Mouse (Mus musculus) liver, embryonic 12.5 days (tissue): Measurements from ENCODE around the gene Etaa1. TPM values are rescaled to one million over a fixed set of nuclear protein-coding genes. Genes with fewer than 3 reads are reported as not detected.

Source experiments
- ATAC-seq: fragments of 200-750 bp; cut with Nextera tagmentation; 2 replicates; pipeline ENCODE4 v1.8.0; 2017; ENCODE audit warnings: moderate number of reproducible peaks, mild to moderate bottlenecking, moderate library complexity
- H3K27ac ChIP-seq: fragments of 300-500 bp; sonication (generic); 2 replicates; pipeline ENCODE4 v1.5.1; 2016; ENCODE audit warnings: mild to moderate bottlenecking
- H3K27me3 ChIP-seq: fragments of 300-500 bp; sonication (generic); replicated peaks from 2 replicates; pipeline ENCODE4 v1.6.1; 2016; ENCODE audit warnings: mild to moderate bottlenecking, moderate library complexity
- H3K36me3 ChIP-seq: fragments of 300-500 bp; sonication (generic); 2 replicates; pipeline ENCODE4 v1.6.1; 2016; ENCODE audit warnings: mild to moderate bottlenecking, moderate library complexity
- H3K4me1 ChIP-seq: fragments of 300-500 bp; sonication (generic); 2 replicates; pipeline ENCODE4 v1.6.1; 2016
- H3K4me2 ChIP-seq: fragments of 300-500 bp; sonication (generic); 2 replicates; pipeline ENCODE4 v1.6.1; 2016; ENCODE audit warnings: mild to moderate bottlenecking, moderate library complexity
- H3K4me3 ChIP-seq: fragments of 300-500 bp; sonication (generic); 2 replicates; pipeline ENCODE4 v1.5.1; 2016; ENCODE audit warnings: mild to moderate bottlenecking, moderate library complexity
- H3K9ac ChIP-seq: fragments of 300-500 bp; sonication (generic); 2 replicates; pipeline ENCODE4 v1.6.1; 2016; ENCODE audit warnings: mild to moderate bottlenecking, moderate library complexity
- H3K9me3 ChIP-seq: fragments of 300-500 bp; sonication (generic); replicated peaks from 2 replicates; pipeline ENCODE4 v1.6.1; 2016; ENCODE audit warnings: mild to moderate bottlenecking, moderate library complexity
- WGBS: fragments of 180-500 bp; shearing (Covaris S2); methylation state at CpG from one replicate; pipeline ENCODE4 v1.1.7; 2016; ENCODE audit not compliant: insufficient replicate concordance; 5-methylcytosine and 5-hydroxymethylcytosine counted together
- polyA plus RNA-seq: library from polyadenylated mRNA; unstranded; fragments of >200 nt; fragmentation: Nextera tagmentation; extraction: Ambion mirVana; gene quantifications from 2 replicates; pipeline ENCODE4 v1.2.1, GENCODE M21; 2016

Gene Etaa1
- polyA plus RNA-seq, result 10.2 and 10.7 TPM in 2 replicates

GRCm38 (mm10) chr11:17953231-17954134 is at the start of gene Etaa1:
Gene Etaa1, minus strand, starts transcription at chr11:17953875.
- ATAC-seq, result peak; percentile 99
- Histone ChIP-seq H3K9me3 (no peaks in the 10 kb centered on the region), H3K4me3 (peak within 1 kb of the TSS; percentile 98), H3K9ac (peak within 1 kb of the TSS; percentile 97), H3K27ac (peak within 1 kb of the TSS; percentile 97), H3K27me3 (no peaks in the 10 kb centered on the region), H3K4me1 (peaks cover 11% of the 10 kb centered on the region), H3K4me2 (peak within 1 kb of the TSS; percentile 75), H3K36me3 (peaks cover 27% of the 10 kb centered on the region)
- WGBS, result under 1% methylated on average over 66 of the region's 69 CpGs

GRCm38 (mm10) chr11:17994151-17994550 is 40.5 kb upstream of the Etaa1 start:
- H3K4me1 ChIP-seq, result no peaks in the 10 kb centered on the region
- no peak overlapping the region for H3K4me3 ChIP-seq
- no peaks in the 10 kb centered on the region for H3K36me3 ChIP-seq
- ATAC-seq, result no peak
- H3K27ac ChIP-seq, result no peak overlapping the region
- H3K27me3 ChIP-seq, result no peaks in the 10 kb centered on the region
- no peaks in the 10 kb centered on the region for H3K9me3 ChIP-seq
- no peak overlapping the region for H3K4me2 ChIP-seq
- whole genome bisulfite sequencing, result 68% methylated on average over 3 of the region's 3 CpGs
- H3K9ac ChIP-seq, result no peak overlapping the region

- 66% methylated on average over 9 of the region's 9 CpGs for WGBS
- Histone ChIP-seq H3K9me3 (no peaks in the 10 kb centered on the region), H3K9ac (no peak overlapping the region)
Observed at GRCm38 (mm10) chr11:17992311-17992710, 38.6 kb upstream of the Etaa1 start.

GRCm38 (mm10) chr11:17983331-17983730 is 29.7 kb upstream of the Etaa1 start:
- ATAC-seq, result no peak
- 58% methylated on average over 2 of the region's 2 CpGs for WGBS

More at GRCm38 (mm10) chr11:17992311-17992710, 38.6 kb upstream of the Etaa1 start:
- Histone ChIP-seq H3K27ac (no peak overlapping the region), H3K4me2 (no peak overlapping the region), H3K36me3 (no peaks in the 10 kb centered on the region), H3K4me1 (no peaks in the 10 kb centered on the region), H3K4me3 (no peak overlapping the region), H3K27me3 (no peaks in the 10 kb centered on the region)
- ATAC-seq, result no peak

GRCm38 (mm10) chr11:17981246-17981645 is 27.6 kb upstream of the Etaa1 start:
- H3K4me2 ChIP-seq, result no peak overlapping the region
- H3K27me3 ChIP-seq, result no peaks in the 10 kb centered on the region
- H3K27ac ChIP-seq, result no peak overlapping the region
- H3K9ac ChIP-seq, result no peak overlapping the region
- H3K4me1 ChIP-seq, result no peaks in the 10 kb centered on the region
- no peaks in the 10 kb centered on the region for H3K36me3 ChIP-seq
- no peak overlapping the region for H3K4me3 ChIP-seq
- H3K9me3 ChIP-seq, result no peaks in the 10 kb centered on the region
- WGBS, result 48% methylated on average over 4 of the region's 4 CpGs
- ATAC-seq, result no peak

More at GRCm38 (mm10) chr11:17983331-17983730, 29.7 kb upstream of the Etaa1 start:
- Histone ChIP-seq H3K36me3 (no peaks in the 10 kb centered on the region), H3K4me1 (no peaks in the 10 kb centered on the region), H3K9ac (no peak overlapping the region), H3K27ac (no peak overlapping the region), H3K4me2 (no peak overlapping the region), H3K9me3 (no peaks in the 10 kb centered on the region), H3K27me3 (no peaks in the 10 kb centered on the region), H3K4me3 (no peak overlapping the region)

- ATAC-seq, result no peak
- H3K27ac ChIP-seq, result no peak overlapping the region
- no peaks in the 10 kb centered on the region for H3K4me1 ChIP-seq
- no peak overlapping the region for H3K4me3 ChIP-seq
- no peak overlapping the region for H3K9ac ChIP-seq
- no peaks in the 10 kb centered on the region for H3K27me3 ChIP-seq
- H3K36me3 ChIP-seq, result no peaks in the 10 kb centered on the region
- no peaks in the 10 kb centered on the region for H3K9me3 ChIP-seq
- H3K4me2 ChIP-seq, result no peak overlapping the region
- WGBS, result 57% methylated on average over 3 of the region's 3 CpGs
Observed at GRCm38 (mm10) chr11:17975581-17975980, 21.9 kb upstream of the Etaa1 start.

- H3K4me3 ChIP-seq, result peak overlapping the region; percentile 98
- ATAC-seq, result no peak
- H3K27ac ChIP-seq, result peak overlapping the region; percentile 97
- H3K9me3 ChIP-seq, result no peaks in the 10 kb centered on the region
- peak overlapping the region; percentile 97 for H3K9ac ChIP-seq
- peaks cover 30% of the 10 kb centered on the region for H3K36me3 ChIP-seq
- H3K4me2 ChIP-seq, result peak overlapping the region; percentile 75
- no peaks in the 10 kb centered on the region for H3K27me3 ChIP-seq
- WGBS, result 5% methylated on average over 3 of the region's 3 CpGs
- peaks cover 11% of the 10 kb centered on the region for H3K4me1 ChIP-seq
Observed at GRCm38 (mm10) chr11:17952791-17953190, 884 bp downstream of the Etaa1 start.

- H3K9me3 ChIP-seq, result no peaks in the 10 kb centered on the region
- no peak for ATAC-seq
- no peak overlapping the region for H3K27ac ChIP-seq
- no peak overlapping the region for H3K4me2 ChIP-seq
- peaks cover 44% of the 10 kb centered on the region for H3K36me3 ChIP-seq
- 85% methylated on average over 3 of the region's 3 CpGs for WGBS
- H3K27me3 ChIP-seq, result no peaks in the 10 kb centered on the region
- H3K9ac ChIP-seq, result no peak overlapping the region
- peaks cover 11% of the 10 kb centered on the region for H3K4me1 ChIP-seq
- no peak overlapping the region for H3K4me3 ChIP-seq
Observed at GRCm38 (mm10) chr11:17951336-17951735, 2.3 kb downstream of the Etaa1 start.

- H3K4me2 ChIP-seq, result no peak overlapping the region
- H3K4me3 ChIP-seq, result no peak overlapping the region
- no peak overlapping the region for H3K27ac ChIP-seq
- H3K36me3 ChIP-seq, result peaks cover 27% of the 10 kb centered on the region
- no peak overlapping the region for H3K9ac ChIP-seq
- H3K4me1 ChIP-seq, result no peaks in the 10 kb centered on the region; the same call in 1 of the 2 replicates
- no peaks in the 10 kb centered on the region for H3K27me3 ChIP-seq
- H3K9me3 ChIP-seq, result no peaks in the 10 kb centered on the region
- ATAC-seq, result no peak
- WGBS, result 82% methylated on average over 1 of the region's 1 CpGs
Observed at GRCm38 (mm10) chr11:17939168-17939567, 14.5 kb downstream of the Etaa1 start.

GRCm38 (mm10) chr11:17937931-17938330 is 15.7 kb downstream of the Etaa1 start:
- Histone ChIP-seq H3K4me1 (no peaks in the 10 kb centered on the region), H3K9me3 (no peaks in the 10 kb centered on the region), H3K4me2 (no peak overlapping the region), H3K36me3 (peaks cover 25% of the 10 kb centered on the region), H3K27ac (no peak overlapping the region), H3K27me3 (no peaks in the 10 kb centered on the region), H3K4me3 (no peak overlapping the region), H3K9ac (no peak overlapping the region)
- ATAC-seq, result no peak

GRCm38 (mm10) chr11:17917905-17918304 is 35.8 kb downstream of the Etaa1 start:
- Histone ChIP-seq H3K4me3 (no peak overlapping the region), H3K4me2 (no peak overlapping the region), H3K9me3 (no peaks in the 10 kb centered on the region), H3K27me3 (no peaks in the 10 kb centered on the region), H3K36me3 (no peaks in the 10 kb centered on the region), H3K4me1 (no peaks in the 10 kb centered on the region), H3K27ac (no peak overlapping the region), H3K9ac (no peak overlapping the region)
- no peak for ATAC-seq
- 62% methylated on average over 4 of the region's 4 CpGs for WGBS

GRCm38 (mm10) chr11:17917101-17917500 is 36.6 kb downstream of the Etaa1 start:
- WGBS, result 62% methylated on average over 5 of the region's 5 CpGs
- H3K4me3 ChIP-seq, result no peak overlapping the region
- no peaks in the 10 kb centered on the region for H3K27me3 ChIP-seq
- H3K27ac ChIP-seq, result no peak overlapping the region
- H3K9ac ChIP-seq, result no peak overlapping the region
- ATAC-seq, result no peak
- H3K4me2 ChIP-seq, result no peak overlapping the region
- no peaks in the 10 kb centered on the region for H3K9me3 ChIP-seq
- no peaks in the 10 kb centered on the region for H3K36me3 ChIP-seq
- no peaks in the 10 kb centered on the region for H3K4me1 ChIP-seq
